Mouse (Mus musculus): ENCODE measurements at regions not wholly inside any gene's neighbourhood (a gene's known extent, or its start where the extent isn't known, plus 50 kb on each side); places are given as distances from the start of the nearest gene placed in this dataset.

GRCm38 (mm10) chr3:58336135-58336534 is 78.4 kb upstream of the Tsc22d2 start:
- Histone ChIP-seq H3K4me3 (ENCODE audit: insufficient read depth in 1 of 2, low read depth in 2 of 2, low read length in 2 of 2) (no peak overlapping the region), H3K9me3 (ENCODE audit: control insufficient read depth, low read length) (no peaks in the 10 kb centered on the region), H3K9ac (replicated peaks) (no peak overlapping the region), H3K4me1 (replicated peaks; ENCODE audit: control insufficient read depth in 2 of 2, insufficient read depth in 2 of 2, low read length in 1 of 2) (no peaks in the 10 kb centered on the region), H3K4me2 (ENCODE audit: low read depth) (no peak overlapping the region), H3K36me3 (replicated peaks; ENCODE audit: control insufficient read depth, insufficient read depth, low read depth) (no peaks in the 10 kb centered on the region), H3K27me3 (ENCODE audit: control insufficient read depth, insufficient read depth, low read length) (no peaks in the 10 kb centered on the region), H3K27ac (no peak overlapping the region)
- ATAC-seq (ENCODE audit: insufficient read depth) (no peak), DNase-seq (ENCODE audit: low read depth in 3 of 3, low spot score in 3 of 3) (no peak)
- 55% methylated on average over 5 of the region's 5 CpGs for WGBS (ENCODE audit: insufficient replicate concordance)
- no peak for TF ChIP-seq CTCF (IDR thresholded peaks at IDR 0.05; ENCODE audit: low read depth)
- TF ChIP-seq EP300 (IDR thresholded peaks at IDR 0.05; ENCODE audit: low read depth), result no peak

- Histone ChIP-seq H3K4me2 (ENCODE audit: low read depth) (no peak overlapping the region), H3K9ac (replicated peaks) (no peak overlapping the region), H3K36me3 (replicated peaks; ENCODE audit: control insufficient read depth, insufficient read depth, low read depth) (no peaks in the 10 kb centered on the region), H3K9me3 (ENCODE audit: control insufficient read depth, low read length) (no peaks in the 10 kb centered on the region), H3K4me1 (replicated peaks; ENCODE audit: control insufficient read depth in 2 of 2, insufficient read depth in 2 of 2, low read length in 1 of 2) (no peaks in the 10 kb centered on the region), H3K4me3 (ENCODE audit: insufficient read depth in 1 of 2, low read depth in 2 of 2, low read length in 2 of 2) (no peak overlapping the region), H3K27ac (no peak overlapping the region), H3K27me3 (ENCODE audit: control insufficient read depth, insufficient read depth, low read length) (no peaks in the 10 kb centered on the region)
- no peak for TF ChIP-seq EP300 (IDR thresholded peaks at IDR 0.05; ENCODE audit: low read depth)
- no peak for TF ChIP-seq CTCF (IDR thresholded peaks at IDR 0.05; ENCODE audit: low read depth)
- DNase-seq (ENCODE audit: low read depth in 3 of 3, low spot score in 3 of 3) (no peak), ATAC-seq (ENCODE audit: insufficient read depth) (no peak)
- 68% methylated on average over 6 of the region's 6 CpGs for WGBS (ENCODE audit: insufficient replicate concordance)
Observed at GRCm38 (mm10) chr3:58336590-58336989, 77.9 kb upstream of the Tsc22d2 start.

- Histone ChIP-seq H3K27me3 (ENCODE audit: control insufficient read depth, insufficient read depth, low read length) (no peaks in the 10 kb centered on the region), H3K9me3 (ENCODE audit: control insufficient read depth, low read length) (no peaks in the 10 kb centered on the region), H3K9ac (replicated peaks) (no peak overlapping the region), H3K27ac (no peak overlapping the region), H3K4me1 (replicated peaks; ENCODE audit: control insufficient read depth in 2 of 2, insufficient read depth in 2 of 2, low read length in 1 of 2) (no peaks in the 10 kb centered on the region), H3K4me3 (ENCODE audit: insufficient read depth in 1 of 2, low read depth in 2 of 2, low read length in 2 of 2) (no peak overlapping the region), H3K4me2 (ENCODE audit: low read depth) (no peak overlapping the region), H3K36me3 (replicated peaks; ENCODE audit: control insufficient read depth, insufficient read depth, low read depth) (no peaks in the 10 kb centered on the region)
- ATAC-seq (ENCODE audit: insufficient read depth), result no peak
- 63% methylated on average over 7 of the region's 7 CpGs for WGBS (ENCODE audit: insufficient replicate concordance)
- no peak for DNase-seq (ENCODE audit: low read depth in 3 of 3, low spot score in 3 of 3)
- TF ChIP-seq CTCF (IDR thresholded peaks at IDR 0.05; ENCODE audit: low read depth) (no peak), EP300 (IDR thresholded peaks at IDR 0.05; ENCODE audit: low read depth) (no peak)
Observed at GRCm38 (mm10) chr3:58338976-58339375, 75.5 kb upstream of the Tsc22d2 start.

GRCm38 (mm10) chr3:58342096-58342495 is 72.4 kb upstream of the Tsc22d2 start:
- no peak overlapping the region for H3K4me2 ChIP-seq (ENCODE audit: low read depth)
- DNase-seq (ENCODE audit: low read depth in 3 of 3, low spot score in 3 of 3) (no peak), ATAC-seq (ENCODE audit: insufficient read depth) (no peak)
- H3K27ac ChIP-seq, result no peak overlapping the region
- H3K9ac ChIP-seq (replicated peaks), result no peak overlapping the region
- H3K36me3 ChIP-seq (replicated peaks; ENCODE audit: control insufficient read depth, insufficient read depth, low read depth), result no peaks in the 10 kb centered on the region
- H3K9me3 ChIP-seq (ENCODE audit: control insufficient read depth, low read length), result no peaks in the 10 kb centered on the region
- no peaks in the 10 kb centered on the region for H3K27me3 ChIP-seq (ENCODE audit: control insufficient read depth, insufficient read depth, low read length)
- TF ChIP-seq EP300 (IDR thresholded peaks at IDR 0.05; ENCODE audit: low read depth) (no peak), CTCF (IDR thresholded peaks at IDR 0.05; ENCODE audit: low read depth) (no peak)
- H3K4me1 ChIP-seq (replicated peaks; ENCODE audit: control insufficient read depth in 2 of 2, insufficient read depth in 2 of 2, low read length in 1 of 2), result no peaks in the 10 kb centered on the region
- H3K4me3 ChIP-seq (ENCODE audit: insufficient read depth in 1 of 2, low read depth in 2 of 2, low read length in 2 of 2), result no peak overlapping the region
- WGBS (ENCODE audit: insufficient replicate concordance), result 63% methylated on average over 1 of the region's 1 CpGs

GRCm38 (mm10) chr3:58362563-58362962 is 52.0 kb upstream of the Tsc22d2 start:
- Histone ChIP-seq H3K9me3 (ENCODE audit: control insufficient read depth, low read length) (no peaks in the 10 kb centered on the region), H3K4me1 (replicated peaks; ENCODE audit: control insufficient read depth in 2 of 2, insufficient read depth in 2 of 2, low read length in 1 of 2) (peaks cover 2 to 3% of the 10 kb centered on the region in 2 experiments; a peak in 2 of 4 replicates), H3K27me3 (ENCODE audit: control insufficient read depth, insufficient read depth, low read length) (no peaks in the 10 kb centered on the region), H3K4me3 (ENCODE audit: insufficient read depth in 1 of 2, low read depth in 2 of 2, low read length in 2 of 2) (no peak overlapping the region), H3K4me2 (ENCODE audit: low read depth) (no peak overlapping the region), H3K27ac (no peak overlapping the region), H3K9ac (replicated peaks) (no peak overlapping the region), H3K36me3 (replicated peaks; ENCODE audit: control insufficient read depth, insufficient read depth, low read depth) (no peaks in the 10 kb centered on the region)
- ATAC-seq (ENCODE audit: insufficient read depth) (no peak), DNase-seq (ENCODE audit: low read depth in 3 of 3, low spot score in 3 of 3) (no peak)
- TF ChIP-seq EP300 (IDR thresholded peaks at IDR 0.05; ENCODE audit: low read depth) (no peak), CTCF (IDR thresholded peaks at IDR 0.05; ENCODE audit: low read depth) (no peak)
- 56% methylated on average over 4 of the region's 4 CpGs for WGBS (ENCODE audit: insufficient replicate concordance)

Measured in liver, embryonic 14.5 days (tissue).